Mouse (Mus musculus): ENCODE data around the gene Nfyc.

- TF ChIP-seq CTCF (IDR thresholded peaks at IDR 0.05; ENCODE audit: borderline replicate concordance, insufficient read depth, low read length) (no peak), POLR2A (IDR thresholded peaks at IDR 0.05; ENCODE audit: low read depth, low read length) (no peak)
Observed at GRCm38 (mm10) chr4:120819296-120819695, 12.1 kb downstream of the Nfyc start.
